Mouse (Mus musculus): Measurements from ENCODE around the gene Olfr136.

DNA sequence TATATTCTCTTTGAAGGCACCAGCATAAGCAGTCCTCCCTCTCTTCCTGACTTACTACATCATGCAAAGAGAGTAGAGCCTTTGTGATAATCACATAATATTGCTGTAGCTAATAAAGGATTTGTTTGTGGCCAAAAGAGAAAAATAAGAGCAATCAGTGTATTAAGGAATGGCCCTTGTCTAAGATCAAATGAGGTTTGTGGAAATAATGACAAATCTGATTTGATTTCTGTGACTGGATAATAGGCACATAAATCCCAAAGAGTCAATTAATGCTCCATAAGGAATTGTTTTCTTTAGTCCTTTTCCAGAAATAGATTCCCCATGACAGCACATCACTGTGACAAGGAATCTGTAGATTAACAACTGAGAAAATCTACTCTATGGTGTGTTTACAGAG is 22.2 kb upstream of the Olfr136 start, which contains the start of gene Olfr137:
- no peak for TF ChIP-seq EP300 (IDR thresholded peaks at IDR 0.05; ENCODE audit: insufficient read depth, low read depth, low read length)
- no peak for TF ChIP-seq CTCF (IDR thresholded peaks at IDR 0.05; ENCODE audit: low read depth, low read length)
- no peak for TF ChIP-seq POLR2A (IDR thresholded peaks at IDR 0.05; ENCODE audit: insufficient read depth, low read length)

All from ES-Bruce4 (cell line).